Mouse (Mus musculus) limb, embryonic 14.5 days (tissue): ENCODE results near the gene Tor1a. TPM values are rescaled to one million over a fixed set of nuclear protein-coding genes. Genes with fewer than 3 reads are reported as not detected.

Experiments
- ATAC-seq: fragments of 200-750 bp; cut with Nextera tagmentation; 2 replicates; pipeline ENCODE4 v1.8.0; 2017; ENCODE audit warnings: low read depth, moderate number of reproducible peaks, moderate TSS enrichment; ENCODE audit not compliant: low FRiP score
- DNase-seq: peaks from one replicate; pipeline ENCODE4 v3.0.0-alpha.2; 2015; ENCODE audit warnings: low spot score
- H3K27ac ChIP-seq: fragments of 300-500 bp; sonication (generic); replicated peaks from 2 replicates; pipeline ENCODE4 v1.5.1; 2014; ENCODE audit warnings: low read depth, mild to moderate bottlenecking, low read length, moderate library complexity, mixed read lengths
- H3K27me3 ChIP-seq: fragments of 300-500 bp; sonication (generic); 2 replicates; pipeline ENCODE4 v1.6.1; 2014; ENCODE audit warnings: low read length, mixed read lengths; ENCODE audit not compliant: control insufficient read depth, insufficient read depth
- H3K36me3 ChIP-seq: fragments of 300-500 bp; sonication (generic); 2 replicates; pipeline ENCODE4 v1.6.1; 2014; ENCODE audit warnings: mild to moderate bottlenecking, low read length, moderate library complexity, mixed read lengths; ENCODE audit not compliant: control insufficient read depth, insufficient read depth
- H3K4me1 ChIP-seq: fragments of 300-500 bp; sonication (generic); 2 replicates; pipeline ENCODE4 v1.6.1; 2014; ENCODE audit warnings: antibody characterized with exemption, low read length, mixed read lengths; ENCODE audit not compliant: control insufficient read depth, insufficient read depth
- H3K4me2 ChIP-seq: fragments of 300-500 bp; sonication (generic); replicated peaks from 2 replicates; pipeline ENCODE4 v1.6.1; 2014; ENCODE audit warnings: low read depth, mild to moderate bottlenecking, low read length, moderate library complexity; ENCODE audit not compliant: severe bottlenecking
- H3K4me3 ChIP-seq: fragments of 300-500 bp; sonication (generic); replicated peaks from 2 replicates; pipeline ENCODE4 v1.5.1; 2014; ENCODE audit warnings: low read length
- H3K9ac ChIP-seq: fragments of 300-500 bp; sonication (generic); 2 replicates; pipeline ENCODE4 v1.6.1; 2014; ENCODE audit warnings: mild to moderate bottlenecking, low read depth, low read length, moderate library complexity; ENCODE audit not compliant: severe bottlenecking
- H3K9me3 ChIP-seq: fragments of 300-500 bp; sonication (generic); 2 replicates; pipeline ENCODE4 v1.6.1; 2016; ENCODE audit warnings: low read length; ENCODE audit not compliant: control insufficient read depth
- POLR2A ChIP-seq: fragments of 200-500 bp; IDR thresholded peaks from 2 replicates; pipeline ENCODE4 v1.8.0; 2012; ENCODE audit warnings: inconsistent platforms, mild to moderate bottlenecking, moderate library complexity, borderline replicate concordance; ENCODE audit not compliant: insufficient read depth, insufficient read length; ENCODE audit errors: extremely low read depth
- WGBS: fragments of 180-500 bp; shearing (Covaris S2); extraction: QIAGEN DNeasy Blood & Tissue Kit; methylation state at CpG from one replicate; pipeline ENCODE4 v1.1.7; 2014; 5-methylcytosine and 5-hydroxymethylcytosine counted together
- polyA plus RNA-seq, 2 experiments: library from polyadenylated mRNA; depleted of rRNA in 1 of 2; stranded (reverse) in 1 of 2; unstranded in 1 of 2; fragments of >200 nt; fragmentation: Nextera tagmentation in 1 of 2; extraction: Ambion mirVana in 1 of 2; gene quantifications; 2 replicates each; pipeline versions ENCODE4 v1.2.1 to v1.2.3; 2012 to 2014

Tor1a gene
- polyA plus RNA-seq, 2 experiments = 66.6 to 70.6 TPM

DNA sequence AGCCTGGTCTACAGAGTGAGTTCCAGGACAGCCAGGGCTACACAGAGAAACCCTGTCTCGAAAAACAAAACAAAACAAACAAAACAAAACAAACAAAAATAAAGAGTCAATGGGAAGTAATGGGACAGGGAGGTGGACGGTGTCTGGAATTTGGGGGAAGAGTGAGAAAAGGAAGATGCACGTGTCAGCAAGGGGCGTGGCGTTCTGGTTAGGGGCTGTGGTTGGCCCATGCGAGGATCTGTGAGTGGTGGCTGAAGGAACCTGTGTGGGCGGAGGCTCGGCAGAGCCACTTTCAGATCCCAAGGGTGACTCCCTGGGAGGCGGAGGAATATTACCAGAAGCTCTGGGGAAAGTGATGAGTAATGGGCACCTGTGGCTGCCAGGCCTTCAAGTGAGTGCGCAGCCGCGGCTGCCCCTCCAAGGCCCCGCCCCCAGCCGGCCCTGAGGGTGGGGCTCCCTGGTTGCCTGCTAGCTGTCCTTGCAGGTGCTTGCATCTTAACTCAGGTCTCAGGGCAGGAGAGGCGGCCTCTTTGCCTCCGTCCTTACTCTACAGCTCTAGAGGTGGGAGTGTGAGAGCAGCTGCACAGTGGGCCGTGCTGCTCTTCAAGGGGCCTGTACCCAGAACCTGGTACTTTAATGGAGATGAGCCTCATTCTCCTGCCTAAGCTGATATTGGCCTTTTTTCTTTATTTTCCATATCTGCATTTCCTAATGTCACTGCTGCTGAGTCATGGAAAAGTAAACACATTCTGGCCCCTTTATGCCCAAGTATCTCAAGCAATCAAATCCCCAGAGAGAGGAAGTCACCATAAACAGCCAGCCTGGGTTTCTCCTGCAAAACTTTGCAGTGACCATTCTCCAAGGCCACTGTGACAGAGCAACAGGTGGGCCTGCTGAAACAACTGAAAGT lies 17.6 kb upstream of the Tor1a start:
- H3K9ac ChIP-seq = no peak overlapping the region
- 24% methylated on average over 17 of the region's 17 CpGs for WGBS
- H3K4me3 ChIP-seq = no peak overlapping the region
- DNase-seq (peak; percentile 28), ATAC-seq (no peak)
- no peaks in the 10 kb centered on the region for H3K27me3 ChIP-seq
- no peak overlapping the region for H3K4me2 ChIP-seq
- no peaks in the 10 kb centered on the region for H3K9me3 ChIP-seq
- no peaks in the 10 kb centered on the region for H3K36me3 ChIP-seq
- peaks cover 6% of the 10 kb centered on the region; the same call in 1 of the 2 replicates for H3K4me1 ChIP-seq
- no peak overlapping the region for H3K27ac ChIP-seq
- TF ChIP-seq POLR2A = no peak

- 53% methylated on average over 7 of the region's 7 CpGs for WGBS
- Histone ChIP-seq H3K4me3 (peak overlapping the region; percentile 81), H3K4me2 (peak overlapping the region; percentile 85), H3K27me3 (no peaks in the 10 kb centered on the region), H3K9ac (no peak overlapping the region), H3K36me3 (peaks cover 13% of the 10 kb centered on the region), H3K27ac (no peak overlapping the region), H3K4me1 (peaks cover 6% of the 10 kb centered on the region; the same call in 1 of the 2 replicates), H3K9me3 (no peaks in the 10 kb centered on the region)
- no peak for TF ChIP-seq POLR2A
- DNase-seq (no peak), ATAC-seq (no peak)
Measured at GRCm38 (mm10) chr2:30983024-30983423, 15.3 kb upstream of the Tor1a start.

DNA sequence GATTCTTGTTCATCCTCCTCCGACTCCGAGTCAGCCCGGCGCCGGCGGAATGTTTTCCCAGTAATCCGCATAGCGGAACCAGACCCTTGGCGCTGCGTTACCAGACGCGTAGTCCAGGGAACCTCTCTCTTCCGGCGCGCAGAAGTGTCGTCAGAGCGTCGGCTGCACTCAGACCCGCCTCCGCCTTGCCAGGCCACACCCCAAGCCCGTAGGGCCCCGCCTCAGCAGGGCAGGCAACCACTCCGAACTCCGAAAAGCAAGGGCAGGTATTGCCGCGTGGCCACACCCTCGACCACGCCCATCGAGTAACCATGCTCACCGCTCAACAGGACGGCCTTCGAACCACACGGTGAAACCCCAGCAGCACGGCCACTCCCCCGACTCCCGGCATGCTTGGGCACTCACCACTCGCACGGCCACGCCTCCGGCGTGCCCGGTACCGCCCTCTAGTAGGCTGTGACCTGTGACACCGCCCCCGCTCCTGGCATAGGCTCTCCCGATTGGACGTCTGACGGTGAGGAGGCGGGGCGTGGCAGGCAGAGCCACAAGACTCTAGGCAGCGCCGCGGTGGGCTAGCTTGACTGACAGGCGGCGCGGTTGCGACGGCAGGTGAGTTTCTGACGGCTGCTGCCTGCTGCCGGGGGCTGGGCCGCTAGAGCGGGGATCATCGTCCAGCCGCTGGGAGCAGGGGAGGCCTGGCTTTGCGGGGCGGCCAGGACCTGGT lies 14.2 kb upstream of the Tor1a start, which contains the start of the genes BC005624 and Usp20:
TSS of gene BC005624 (minus strand) at position 412 of the 724 bp plus-strand sequence.
TSS of gene Usp20 (plus strand) at position 490 of the 724 bp plus-strand sequence.
- Histone ChIP-seq H3K4me1 (peaks cover 6% of the 10 kb centered on the region; the same call in 1 of the 2 replicates), H3K27ac (no peak within 1 kb of the TSS), H3K4me2 (peak within 1 kb of the TSS; percentile 85), H3K9me3 (no peaks in the 10 kb centered on the region), H3K36me3 (peaks cover 22% of the 10 kb centered on the region), H3K4me3 (peak within 1 kb of the TSS; percentile 81), H3K9ac (peak within 1 kb of the TSS; percentile 58), H3K27me3 (no peaks in the 10 kb centered on the region)
- DNase-seq (peak; percentile 100), ATAC-seq (peak; percentile 98)
- 0 out of 2 replicates have a peak, but pooled peaks have one; percentile 39 for TF ChIP-seq POLR2A
- WGBS = under 1% methylated on average over 66 of the region's 66 CpGs

- TF ChIP-seq POLR2A = no peak
- WGBS = 20% methylated on average over 16 of the region's 16 CpGs
- no peak for DNase-seq
Measured at GRCm38 (mm10) chr2:30966826-30967225, 907 bp downstream of the Tor1a start.

GRCm38 (mm10) chr2:30965627-30966026 lies 2.1 kb downstream of the Tor1a start:
- no peak for TF ChIP-seq POLR2A

More at GRCm38 (mm10) chr2:30966826-30967225, 907 bp downstream of the Tor1a start:
- no peak overlapping the region for H3K27ac ChIP-seq
- peak overlapping the region; percentile 97 for H3K4me3 ChIP-seq
- H3K36me3 ChIP-seq = peaks cover 42% of the 10 kb centered on the region
- ATAC-seq = no peak
- no peaks in the 10 kb centered on the region for H3K9me3 ChIP-seq
- H3K4me2 ChIP-seq = peak overlapping the region; percentile 94
- H3K27me3 ChIP-seq = no peaks in the 10 kb centered on the region
- peaks cover 10% of the 10 kb centered on the region for H3K4me1 ChIP-seq
- H3K9ac ChIP-seq = peak overlapping the region; percentile 86

More at GRCm38 (mm10) chr2:30965627-30966026, 2.1 kb downstream of the Tor1a start:
- Histone ChIP-seq H3K27me3 (no peaks in the 10 kb centered on the region), H3K36me3 (peaks cover 51% of the 10 kb centered on the region), H3K4me1 (peaks cover 10% of the 10 kb centered on the region), H3K9me3 (no peaks in the 10 kb centered on the region), H3K4me2 (no peak overlapping the region), H3K9ac (no peak overlapping the region), H3K4me3 (no peak overlapping the region), H3K27ac (no peak overlapping the region)
- 90% methylated on average over 8 of the region's 8 CpGs for WGBS
- DNase-seq (no peak), ATAC-seq (no peak)
